Mouse (Mus musculus) cerebellum, postnatal 14 days (tissue): ENCODE measurements around the gene Tgfbr3.

Experiments used
- DNase-seq, 2 experiments: peaks; one replicate each; pipeline ENCODE4 v3.0.0; 2021; ENCODE audit warnings: mixed read lengths in 2 of 2

Gene Tgfbr3

DNA sequence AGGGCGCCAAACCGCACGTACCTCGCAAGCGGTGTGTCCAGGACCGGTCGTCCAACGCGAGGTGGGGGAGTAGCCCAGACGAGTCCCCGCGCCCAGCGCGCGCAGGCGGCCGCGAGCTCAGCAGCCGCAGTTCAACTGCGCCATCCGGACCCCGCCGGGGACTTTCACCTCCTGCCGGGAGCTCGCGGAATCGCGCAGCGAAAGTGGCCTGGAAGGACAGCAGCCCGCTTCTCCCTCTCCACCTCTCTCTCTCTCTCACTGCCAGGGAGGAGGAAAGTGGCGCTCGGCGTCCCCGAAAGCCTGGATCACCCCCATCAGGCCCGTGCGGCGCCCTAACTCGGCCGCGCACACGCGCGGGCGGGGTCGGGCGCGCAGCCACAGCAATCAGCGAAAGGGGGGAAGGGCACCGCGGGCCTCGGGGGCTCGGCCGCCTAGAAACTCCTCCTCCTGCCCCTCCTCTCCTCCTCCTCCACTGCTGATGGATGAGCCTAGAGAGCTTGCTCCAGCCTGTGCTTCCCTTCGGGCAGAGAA, at the start of gene Tgfbr3:
Gene Tgfbr3 (minus strand): TSS at position 396 of the 531 bp plus-strand sequence.
- DNase-seq: peak; percentile 93

DNA sequence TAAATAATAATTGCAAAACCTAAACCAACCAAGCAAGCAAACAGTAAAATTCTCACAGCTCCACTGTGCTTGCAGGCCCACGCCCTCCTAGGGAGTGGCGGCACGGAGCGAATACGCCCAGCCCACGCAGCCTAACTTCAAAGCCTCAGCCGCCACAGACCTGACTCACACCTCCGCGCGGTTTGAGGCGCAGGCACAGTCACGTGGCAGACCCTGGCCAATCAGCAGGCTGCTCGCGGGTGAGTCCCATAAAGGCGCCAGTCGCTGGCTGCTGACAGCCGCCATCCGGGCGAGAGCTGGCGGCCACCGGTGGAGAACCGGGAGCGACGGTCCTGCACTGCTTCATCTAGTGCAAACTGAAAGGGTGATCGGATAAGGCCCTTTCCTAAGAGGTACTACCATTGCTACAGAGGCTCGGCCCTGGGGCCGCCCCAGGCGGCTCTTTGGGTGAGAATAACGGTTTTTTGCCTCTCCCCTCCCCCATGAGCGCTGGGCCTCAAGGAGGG, 41.5 kb upstream of the Tgfbr3 start, which contains the start of gene Brdt:
Gene Brdt (plus strand): TSS at position 244 of the 506 bp plus-strand sequence.
- DNase-seq: no peak

DNA sequence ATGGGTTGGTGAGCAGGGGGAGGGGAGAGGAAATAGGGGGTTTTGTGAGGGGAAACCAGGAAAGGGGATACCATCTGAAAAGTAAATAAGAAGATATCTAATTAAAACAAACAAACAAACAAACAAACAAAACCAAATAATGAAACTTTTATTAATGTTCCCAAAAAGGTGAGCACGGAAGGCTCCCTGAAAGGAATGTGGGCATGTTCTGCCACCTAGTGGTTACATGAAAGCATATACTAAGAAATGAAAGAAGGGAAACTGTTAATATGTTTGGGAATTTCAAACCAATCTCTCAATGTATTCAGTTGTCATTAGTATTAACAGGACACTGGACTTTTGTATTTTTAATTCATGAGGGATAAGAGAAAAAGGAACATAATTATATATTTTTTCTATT, 31.3 kb upstream of the Tgfbr3 start:
- peak; percentile 68 to 69 for DNase-seq

DNA sequence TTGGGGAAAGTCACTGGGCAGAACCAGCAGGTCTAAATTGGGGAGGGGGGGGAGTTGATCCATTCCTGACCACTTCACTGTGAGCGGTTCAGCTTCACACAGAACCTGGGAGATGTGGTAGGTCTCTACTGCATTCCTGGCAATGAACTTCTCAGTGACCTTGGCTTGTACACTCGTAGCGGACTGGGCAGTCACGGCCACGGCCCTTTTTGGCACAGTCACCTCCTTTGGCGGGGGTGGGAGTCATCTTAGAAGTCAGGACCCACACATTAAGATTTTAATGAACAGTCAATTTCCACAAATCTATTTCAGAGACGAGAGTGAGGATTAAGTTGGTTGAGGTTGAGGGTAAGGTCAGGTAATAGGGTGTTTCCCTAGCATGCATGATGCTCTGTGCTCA, 27.7 kb upstream of the Tgfbr3 start:
- DNase-seq: no peak

DNA sequence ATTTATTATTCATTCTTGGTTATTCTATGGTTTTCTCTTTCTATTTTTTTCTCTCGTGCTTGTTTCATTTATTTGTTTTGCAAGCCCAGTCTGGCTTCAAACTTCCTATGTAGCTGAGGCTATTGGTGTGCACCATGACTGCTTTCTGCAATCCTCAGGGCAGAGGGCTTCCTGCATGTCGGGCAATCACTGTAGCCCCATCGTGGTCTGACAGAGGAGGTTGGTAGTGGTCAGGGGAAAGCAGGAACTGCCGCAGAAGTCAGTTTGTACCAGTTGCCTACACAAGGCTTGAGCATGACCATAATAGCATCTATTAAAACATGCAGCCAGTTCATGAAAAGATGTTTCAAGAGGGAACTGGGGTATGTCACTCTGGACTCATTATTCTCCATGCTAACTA, 18.0 kb upstream of the Tgfbr3 start:
- DNase-seq: no peak

DNA sequence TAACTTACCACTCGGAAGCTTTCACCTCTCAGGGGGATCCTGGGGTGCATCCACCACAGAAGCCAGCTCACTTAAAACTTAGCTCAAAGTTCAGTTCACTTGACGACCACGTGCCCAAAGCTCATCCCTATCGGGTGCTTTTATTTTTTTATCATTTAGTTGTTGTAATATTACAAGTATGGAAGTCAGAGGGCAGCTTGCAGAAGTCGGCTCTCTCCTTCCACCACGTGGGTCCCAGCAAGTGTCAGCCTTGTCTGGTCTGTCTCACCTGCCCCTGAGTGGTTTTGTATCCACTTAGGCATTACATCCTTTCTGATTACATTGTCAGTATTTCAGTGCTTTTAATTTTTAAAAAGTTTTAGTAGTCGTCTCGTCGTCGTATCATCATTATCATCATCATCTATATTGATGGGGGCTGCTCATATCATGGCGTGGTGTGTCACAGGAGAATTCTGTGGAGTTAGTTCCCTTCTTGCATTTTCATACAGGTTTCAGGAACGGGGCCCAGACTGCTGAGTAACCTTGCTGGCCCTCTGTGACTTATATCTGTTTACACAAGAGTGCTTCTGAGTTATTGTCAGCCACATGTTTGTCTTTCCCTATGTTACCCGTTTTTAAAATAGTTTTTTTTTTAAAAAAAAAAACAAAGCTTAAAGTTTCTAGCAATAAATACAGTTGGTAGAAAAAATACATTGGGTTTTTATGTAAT, 14.8 kb upstream of the Tgfbr3 start:
- DNase-seq: no peak

DNA sequence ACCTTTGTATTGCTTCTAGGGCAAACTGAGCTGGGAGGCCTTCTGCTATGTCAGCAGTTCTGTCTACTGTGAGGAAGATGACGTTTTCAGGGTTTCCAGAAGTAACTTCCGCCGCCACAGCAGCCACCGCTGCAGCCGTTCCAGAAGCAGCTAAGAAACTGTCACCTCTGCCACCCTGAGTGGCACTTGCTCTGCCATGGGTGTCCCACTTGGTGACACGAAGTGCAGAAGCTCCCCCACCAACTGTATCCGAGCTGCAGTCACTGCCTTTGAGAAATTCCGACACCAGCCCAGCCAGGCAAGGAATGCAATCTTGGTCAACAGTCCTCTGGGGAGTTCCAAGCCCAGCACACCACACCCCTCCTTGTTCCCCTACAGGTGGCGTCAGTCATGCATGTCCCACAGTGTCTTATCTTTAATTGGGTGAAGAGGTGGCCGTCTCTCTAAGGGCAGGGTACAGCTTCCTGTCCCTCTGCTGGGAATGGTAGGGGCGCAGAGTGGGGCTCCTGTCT, 14.0 kb upstream of the Tgfbr3 start:
- no peak for DNase-seq

DNA sequence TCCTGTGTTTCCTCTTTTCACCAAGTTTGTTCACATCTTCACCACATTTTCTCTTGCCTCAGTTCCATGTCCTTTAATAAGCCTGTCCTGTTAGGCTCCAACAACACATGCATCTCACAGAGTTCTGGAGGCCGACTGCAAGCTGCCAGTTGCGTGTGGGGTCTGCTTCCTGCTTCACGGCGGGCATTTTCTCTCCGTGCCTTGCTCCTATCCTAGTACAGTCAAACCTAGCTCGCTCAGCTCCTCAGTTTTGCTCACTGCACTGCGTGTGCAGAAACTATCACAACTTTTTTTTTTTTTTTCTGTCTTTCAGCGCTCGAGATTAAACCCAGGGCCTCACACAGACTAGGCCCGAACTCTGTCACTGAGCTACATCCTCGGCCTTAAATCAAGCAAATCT, 9.4 kb upstream of the Tgfbr3 start:
- no peak for DNase-seq

DNA sequence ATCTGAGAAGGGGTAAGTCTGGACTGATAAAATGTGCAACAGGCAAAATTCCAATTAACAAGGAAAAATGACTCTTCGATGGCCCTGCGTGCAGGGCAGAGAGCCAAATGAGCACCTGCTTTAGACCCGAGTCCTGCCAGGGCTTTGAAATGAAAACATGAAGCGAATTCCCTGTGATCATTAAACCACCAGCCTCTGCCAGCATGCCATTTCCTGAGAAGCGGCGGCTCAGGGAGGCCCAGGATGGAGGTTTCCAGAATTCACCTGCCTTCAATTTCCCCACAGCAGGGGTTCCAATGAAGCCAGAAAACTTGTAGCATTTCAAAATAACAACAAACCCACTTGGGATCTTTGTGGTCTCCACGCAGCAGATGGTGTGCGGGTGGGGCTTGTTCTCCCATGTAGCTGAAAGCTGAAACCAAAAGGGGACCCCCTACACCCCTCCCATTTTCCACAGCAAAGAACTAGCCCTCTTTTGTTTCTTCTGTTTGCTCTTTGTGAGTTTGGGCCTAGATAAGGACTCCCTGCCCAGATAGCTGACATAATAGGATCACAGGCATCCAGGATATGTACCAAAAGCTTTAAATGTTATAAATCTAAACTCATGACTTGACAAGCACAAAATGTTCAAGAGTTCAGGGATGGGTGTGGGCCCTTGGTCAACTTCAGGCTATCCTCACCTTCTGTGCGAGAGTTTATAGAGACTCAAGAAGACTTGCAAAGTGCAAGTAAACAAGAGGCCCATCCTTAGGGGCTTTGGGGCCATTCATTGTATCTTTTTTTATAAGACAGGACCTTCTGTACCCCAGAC, 7.3 kb upstream of the Tgfbr3 start:
- DNase-seq: peak; percentile 80 to 88

DNA sequence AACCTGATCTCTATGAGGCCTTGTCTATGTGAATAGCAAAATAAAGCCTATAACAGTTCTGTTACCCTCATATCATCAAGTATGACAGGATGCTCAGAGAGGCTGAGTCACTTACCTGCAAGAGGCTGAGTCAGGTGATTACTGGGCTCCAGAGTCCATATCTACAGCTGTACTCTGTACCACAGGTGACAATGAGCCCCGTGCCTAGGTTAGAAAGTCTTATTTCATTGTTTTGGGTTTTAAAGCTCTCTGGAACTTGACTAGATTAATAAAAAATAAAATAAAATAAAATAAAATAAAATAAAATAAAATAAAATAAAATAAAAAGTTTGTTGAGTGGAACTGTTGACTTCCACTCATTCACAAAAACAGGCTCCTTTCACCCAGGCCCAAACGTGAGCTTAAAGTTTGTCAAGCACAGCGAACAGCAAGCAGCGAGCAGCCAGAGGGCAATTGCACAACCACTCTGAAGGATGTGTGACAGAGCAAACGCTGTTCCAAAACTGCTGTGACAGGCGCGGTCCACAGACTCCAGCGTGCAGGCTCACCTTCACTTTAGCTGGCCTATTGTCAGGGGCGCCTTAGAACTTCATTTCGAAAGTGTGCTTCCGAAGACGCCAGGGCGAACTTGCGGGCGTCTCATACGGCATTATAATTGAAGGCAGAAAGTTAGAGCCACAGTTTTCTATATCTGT, 6.5 kb upstream of the Tgfbr3 start:
- DNase-seq: no peak

DNA sequence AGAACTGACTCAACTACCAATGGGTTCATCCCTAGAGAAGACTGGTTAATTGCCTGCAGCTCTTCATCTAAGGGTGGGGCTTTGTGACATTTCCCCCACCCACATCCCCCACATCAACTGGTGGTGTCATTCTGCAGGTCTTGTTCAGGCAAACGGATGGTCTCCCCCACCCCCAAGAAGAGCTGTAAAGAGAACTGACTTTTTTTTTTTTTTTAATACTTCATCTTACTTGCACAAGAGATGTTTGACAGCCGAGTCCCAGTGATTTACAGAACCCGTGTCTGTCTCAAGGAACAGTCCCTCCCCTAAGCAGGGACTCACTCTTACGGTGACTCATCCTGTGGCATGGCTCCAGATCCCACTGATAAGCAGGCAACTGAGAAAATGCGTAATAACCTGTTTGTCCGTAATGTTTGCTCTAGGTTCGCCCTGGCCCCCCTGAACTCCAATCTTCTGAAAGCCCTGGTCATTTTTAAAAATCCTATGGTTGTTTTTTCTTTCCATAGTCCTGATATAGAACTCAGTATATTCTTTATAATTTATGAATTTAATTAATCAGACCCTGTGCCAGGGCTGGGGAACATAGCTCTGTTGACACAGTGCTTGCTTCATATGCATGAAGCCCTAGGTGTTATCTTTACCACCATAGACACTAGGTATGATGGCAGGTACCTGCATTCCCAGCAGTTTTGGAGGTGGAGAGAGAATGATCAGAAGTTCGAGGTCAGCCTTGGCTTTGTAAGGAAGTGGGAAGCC, 5.8 kb upstream of the Tgfbr3 start:
- peak; percentile 82 to 88 for DNase-seq

DNA sequence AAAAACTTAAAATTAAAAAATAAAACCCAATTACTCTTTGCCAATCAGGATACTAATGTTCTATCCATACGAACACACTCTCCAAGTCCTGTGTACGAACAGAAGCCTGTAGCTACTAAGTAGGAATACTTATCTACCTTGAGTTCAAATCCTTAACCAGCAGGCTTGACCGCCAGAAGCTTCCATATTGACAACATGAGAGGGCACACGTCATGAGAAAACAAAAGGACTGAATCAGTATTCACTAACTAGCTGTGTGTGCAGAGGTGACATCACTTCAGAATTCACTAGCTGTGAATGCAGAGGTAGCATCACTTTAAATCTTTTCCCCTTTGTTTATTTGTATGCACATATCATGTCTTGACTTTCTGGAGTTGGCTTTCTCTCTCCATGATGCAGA, 4.6 kb upstream of the Tgfbr3 start:
- DNase-seq: no peak

DNA sequence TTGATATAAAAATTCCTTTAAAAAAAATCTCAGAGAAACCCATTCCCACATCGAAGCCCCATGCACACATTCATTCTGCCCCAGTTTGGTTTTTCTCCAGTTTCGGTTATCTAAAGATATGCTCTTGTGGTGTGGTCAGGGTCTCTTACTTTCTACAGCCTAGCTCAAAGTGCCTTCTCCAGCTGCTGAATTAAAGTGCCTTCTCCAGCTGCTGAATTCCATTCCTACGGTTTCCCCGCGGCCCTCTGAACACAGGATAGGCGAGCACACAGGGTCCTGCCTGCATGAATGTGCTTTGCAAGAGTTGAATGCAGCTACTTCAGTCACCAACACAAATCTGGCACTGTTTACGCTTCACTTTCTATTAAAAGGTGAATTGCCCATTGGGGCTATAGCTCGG, 557 bp upstream of the Tgfbr3 start:
- no peak for DNase-seq

DNA sequence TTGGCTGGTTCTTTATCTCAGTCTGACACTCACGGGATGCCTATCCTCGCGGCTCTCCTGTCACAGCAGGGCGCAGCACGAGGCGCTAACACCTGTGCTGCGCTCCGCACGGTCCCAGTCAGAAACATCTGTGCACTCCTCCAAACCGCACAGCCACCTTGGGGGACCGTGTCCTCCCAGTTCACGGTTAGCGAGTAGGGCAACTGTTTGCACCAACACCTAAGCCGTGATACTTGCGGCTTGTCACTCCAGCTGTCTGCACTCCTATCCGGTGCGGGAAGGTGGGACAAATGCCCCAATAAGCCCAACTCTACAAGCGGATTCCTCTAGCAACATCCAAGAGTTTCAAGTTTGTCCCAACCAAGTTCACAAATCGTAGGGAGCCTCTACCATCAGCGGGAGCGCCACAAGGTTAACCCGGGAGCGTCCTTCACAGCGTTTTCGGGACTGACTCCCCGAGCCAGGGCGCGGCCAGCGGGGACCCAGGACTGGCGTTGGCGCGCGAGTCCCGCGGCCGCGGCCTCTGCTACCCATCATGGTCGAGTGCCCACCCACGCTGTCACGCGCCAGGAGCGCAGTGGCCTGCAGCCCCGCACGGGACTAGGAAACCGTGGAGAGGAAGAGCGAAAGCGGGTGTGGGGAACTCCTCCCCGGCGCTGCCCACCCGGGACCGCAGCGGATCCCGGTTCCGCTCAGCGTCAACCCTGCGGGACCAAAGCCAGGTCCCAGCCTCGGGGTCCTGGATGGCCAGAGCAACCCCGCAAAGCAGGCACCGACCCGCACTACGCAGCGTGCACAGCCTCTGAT, 799 bp downstream of the Tgfbr3 start:
- DNase-seq: peak in 1 of 2 experiments; percentile 69

DNA sequence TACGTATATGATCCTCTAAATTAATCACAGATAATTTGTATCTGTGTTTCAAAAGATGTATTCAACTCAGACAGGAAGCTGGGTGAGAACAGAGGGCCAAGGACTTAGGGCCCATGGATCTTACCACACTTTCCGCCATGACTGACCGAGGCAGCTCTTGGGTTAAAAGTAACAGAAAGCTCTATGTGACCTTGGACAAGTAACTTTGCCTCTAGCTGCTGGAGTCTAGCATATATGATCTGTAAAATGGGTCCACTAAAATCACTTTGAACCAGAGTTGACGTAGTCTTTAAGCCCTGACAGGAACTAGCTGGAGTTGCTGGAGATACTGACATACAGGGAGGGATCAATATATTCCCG, 1.5 kb downstream of the Tgfbr3 start:
- DNase-seq: peak in 1 of 2 experiments; percentile 30

DNA sequence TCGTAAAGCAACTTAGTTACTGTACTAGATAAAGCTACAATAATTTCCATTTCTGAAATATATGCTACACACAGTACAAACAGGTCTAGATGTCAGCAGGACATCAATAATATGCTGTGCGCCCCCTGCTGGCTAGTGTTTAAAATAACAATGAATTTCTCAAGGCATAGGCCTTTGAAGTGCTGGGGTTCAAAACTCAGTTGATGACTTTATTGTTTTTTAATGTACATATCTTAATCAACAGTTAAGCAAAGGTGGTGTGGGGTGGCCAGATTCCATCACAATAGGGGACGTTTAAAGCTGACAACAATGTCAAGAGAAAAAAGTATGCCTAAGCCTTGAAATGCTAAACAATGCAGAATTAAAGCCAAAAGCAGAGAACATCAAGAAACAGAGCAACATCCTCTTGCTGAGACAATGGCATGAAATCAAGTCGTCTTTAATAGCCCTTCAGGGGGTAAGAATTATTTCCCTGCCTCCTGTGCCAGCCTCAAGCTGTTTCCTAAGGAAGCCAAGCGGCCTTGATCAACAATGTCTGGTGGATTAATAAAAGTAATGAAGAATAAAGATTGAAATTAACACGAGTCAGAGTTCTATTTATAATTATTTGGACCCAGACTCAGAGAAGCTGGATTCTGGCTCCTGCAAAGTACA, 2.0 kb downstream of the Tgfbr3 start:
- DNase-seq: peak; percentile 86 to 88

DNA sequence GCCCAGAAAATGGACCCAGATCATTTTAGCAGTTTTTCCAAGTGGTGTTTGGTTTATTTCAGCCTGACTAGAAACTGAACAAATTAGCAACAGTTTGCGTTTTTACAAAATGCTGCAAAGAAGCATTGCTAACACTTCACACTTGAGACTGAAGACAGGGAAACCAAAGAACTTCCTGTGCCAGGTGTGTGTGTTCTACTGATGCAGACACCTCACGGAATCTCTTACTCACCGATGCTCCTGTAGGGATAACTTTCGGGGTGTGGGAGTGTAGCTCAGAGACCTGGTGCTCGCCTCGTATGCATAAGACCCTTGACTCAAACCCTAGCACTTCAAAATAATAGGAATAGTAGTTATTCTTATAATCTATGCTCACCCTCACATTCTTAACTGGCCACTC, 3.9 kb downstream of the Tgfbr3 start:
- no peak for DNase-seq

DNA sequence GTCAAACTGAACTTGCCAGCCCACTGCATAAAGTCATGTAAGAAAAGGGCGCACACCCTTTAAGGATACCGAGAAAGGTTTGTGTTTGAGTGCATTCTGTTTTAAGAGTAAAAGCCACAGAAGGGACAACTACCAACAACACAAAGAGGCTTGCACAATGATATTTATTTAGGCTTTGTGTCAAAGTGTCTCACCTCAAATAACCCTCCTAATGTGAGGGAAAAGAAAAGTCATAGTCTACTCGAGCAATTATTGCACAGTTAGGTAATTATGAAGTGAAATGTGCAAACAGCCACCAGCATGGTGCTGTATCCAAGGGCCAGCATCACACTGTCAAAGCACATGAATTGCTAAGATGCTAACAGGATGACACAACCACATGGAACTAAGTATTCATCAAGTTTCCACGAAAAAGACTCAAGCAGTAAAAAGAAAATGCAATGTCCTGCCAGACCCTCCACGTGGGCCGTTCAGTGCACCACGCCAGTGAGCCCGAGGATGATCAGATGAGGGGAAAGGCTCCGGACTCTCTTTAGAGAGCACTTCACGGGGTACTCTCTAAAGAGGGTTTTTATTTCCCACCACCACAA, 5.4 kb downstream of the Tgfbr3 start:
- no peak for DNase-seq

DNA sequence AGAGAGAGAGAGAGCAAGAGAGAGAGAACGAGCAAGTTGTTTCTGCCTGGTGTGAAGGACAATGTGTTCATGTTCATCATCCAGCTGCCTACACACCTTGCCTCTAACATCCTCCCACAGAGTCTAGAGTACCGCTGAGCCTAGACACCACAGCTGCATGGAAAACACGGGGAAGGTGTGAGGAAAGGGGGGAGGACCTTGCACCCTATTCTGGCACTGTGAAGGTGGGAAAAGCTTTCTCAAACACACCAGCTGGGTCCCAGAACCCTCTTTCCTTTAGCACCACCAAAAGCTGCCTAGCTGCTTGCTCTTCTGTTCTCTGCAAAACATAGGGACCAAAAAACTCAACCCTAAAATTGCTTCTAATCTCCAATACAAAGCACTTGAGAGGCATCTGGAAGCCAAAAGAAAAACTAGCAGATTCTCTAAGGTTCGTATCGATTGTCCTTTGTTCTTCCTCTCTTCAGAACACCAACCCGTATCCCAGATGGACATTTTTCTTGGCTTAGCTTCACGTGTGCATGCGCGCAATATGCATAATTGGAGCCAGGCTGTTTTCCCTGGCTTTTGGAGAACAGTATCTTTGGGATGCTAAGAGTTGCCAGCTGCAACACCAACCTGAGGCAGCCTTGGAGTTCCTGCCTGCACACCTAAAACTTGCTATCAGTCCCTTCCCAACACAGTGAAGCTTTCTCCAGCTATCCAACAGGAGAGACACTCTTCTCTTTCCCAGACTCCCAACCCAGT, 6.7 kb downstream of the Tgfbr3 start:
- peak in 1 of 2 experiments; percentile 58 for DNase-seq

DNA sequence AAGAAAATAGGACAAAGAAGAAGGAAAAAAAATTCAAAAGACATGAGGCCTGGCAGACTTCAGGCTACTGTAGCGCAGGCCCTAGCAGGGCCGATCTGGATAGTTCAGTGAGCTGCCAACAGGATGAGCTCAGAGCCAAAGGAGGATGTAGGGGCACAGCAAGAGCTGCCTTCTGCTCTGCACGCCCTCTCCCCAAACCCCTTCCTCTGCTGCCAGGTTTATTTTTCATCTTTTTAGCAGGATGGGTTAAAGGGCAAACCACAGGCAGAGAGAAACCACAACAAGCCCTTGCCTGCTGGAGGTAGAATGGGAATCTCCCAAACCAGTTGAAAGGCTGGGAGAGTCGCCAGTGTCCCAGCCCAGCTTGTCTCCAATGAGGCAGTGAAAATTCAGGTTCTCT, 10.2 kb downstream of the Tgfbr3 start:
- peak; percentile 85 to 92 for DNase-seq
